Mouse (Mus musculus): Measurements from ENCODE around the gene S100a3. TPM values are rescaled to one million over a fixed set of nuclear protein-coding genes. Genes with fewer than 3 reads are reported as not detected.

S100a3 gene
- not detected for total RNA-seq (2022)

- no peak for DNase-seq
Observed at GRCm38 (mm10) chr3:90560008-90560628, at the start of gene S100a3. TSS of gene S100a3 (plus strand) at chr3:90560578.

GRCm38 (mm10) chr3:90512276-90512675, 48.1 kb upstream of the S100a3 start:
- DNase-seq, result no peak

- no peak for DNase-seq
Observed at GRCm38 (mm10) chr3:90512948-90513642, 47.3 kb upstream of the S100a3 start.

GRCm38 (mm10) chr3:90513796-90514590, 46.4 kb upstream of the S100a3 start, which contains the start of the genes S100a1 and S100a13:
TSS of gene S100a1 (minus strand) at chr3:90514392.
TSS of gene S100a13 (plus strand) at chr3:90514435.
- peak; percentile 81 for DNase-seq

- peak; percentile 67 for DNase-seq
Observed at GRCm38 (mm10) chr3:90514691-90515090, 45.7 kb upstream of the S100a3 start.

GRCm38 (mm10) chr3:90515242-90515641, 45.1 kb upstream of the S100a3 start:
- DNase-seq, result no peak

- no peak for DNase-seq
Observed at GRCm38 (mm10) chr3:90515789-90516188, 44.6 kb upstream of the S100a3 start.

- no peak for DNase-seq
Observed at GRCm38 (mm10) chr3:90517711-90518110, 42.7 kb upstream of the S100a3 start.

GRCm38 (mm10) chr3:90525421-90525820, 35.0 kb upstream of the S100a3 start:
- no peak for DNase-seq

- no peak for DNase-seq
Observed at GRCm38 (mm10) chr3:90526076-90526475, 34.3 kb upstream of the S100a3 start.

GRCm38 (mm10) chr3:90526580-90526979, 33.8 kb upstream of the S100a3 start, which contains the start of gene S100a14:
TSS of gene S100a14 (plus strand) at chr3:90526856.
- no peak for DNase-seq

GRCm38 (mm10) chr3:90527291-90527873, 33.0 kb upstream of the S100a3 start:
- DNase-seq, result no peak

GRCm38 (mm10) chr3:90531713-90532112, 28.7 kb upstream of the S100a3 start:
- DNase-seq, result no peak

GRCm38 (mm10) chr3:90535446-90535845, 24.9 kb upstream of the S100a3 start:
- DNase-seq, result no peak

GRCm38 (mm10) chr3:90537141-90537904, 23.1 kb upstream of the S100a3 start, which contains the start of gene S100a16:
TSS of gene S100a16 (plus strand) at chr3:90537254.
- peak; percentile 78 for DNase-seq

- no peak for DNase-seq
Observed at GRCm38 (mm10) chr3:90537905-90538296, 22.5 kb upstream of the S100a3 start.

- no peak for DNase-seq
Observed at GRCm38 (mm10) chr3:90540904-90541303, 19.5 kb upstream of the S100a3 start.

- DNase-seq, result no peak
Observed at GRCm38 (mm10) chr3:90549676-90550420, 10.5 kb upstream of the S100a3 start.

GRCm38 (mm10) chr3:90550421-90550790, 10.0 kb upstream of the S100a3 start:
- no peak for DNase-seq

- DNase-seq, result peak; percentile 31
Observed at GRCm38 (mm10) chr3:90552231-90552630, 8.1 kb upstream of the S100a3 start.

GRCm38 (mm10) chr3:90555954-90556353, 4.4 kb upstream of the S100a3 start:
- DNase-seq, result no peak

Measured in adrenal gland, adult 8-10 months (tissue).